Mouse (Mus musculus): ENCODE results near the gene Tbc1d2.

The Tbc1d2 gene

GRCm38 (mm10) chr4:46650086-46650753 lies at the start of gene Tbc1d2:
Gene Tbc1d2, minus strand, starts transcription at chr4:46650209.
- peak; percentile 82 for DNase-seq (ENCODE audit: low read depth, low spot score)

- no peak for DNase-seq (ENCODE audit: low read depth, low spot score)
Measured at GRCm38 (mm10) chr4:46696467-46696866, 46.5 kb upstream of the Tbc1d2 start.

- no peak for DNase-seq (ENCODE audit: low read depth, low spot score)
Measured at GRCm38 (mm10) chr4:46690565-46690964, 40.6 kb upstream of the Tbc1d2 start.

- DNase-seq (ENCODE audit: low read depth, low spot score) = no peak
Measured at GRCm38 (mm10) chr4:46690023-46690420, 40.0 kb upstream of the Tbc1d2 start.

GRCm38 (mm10) chr4:46689397-46690022 lies 39.5 kb upstream of the Tbc1d2 start:
- DNase-seq (ENCODE audit: low read depth, low spot score) = no peak

- DNase-seq (ENCODE audit: low read depth, low spot score) = no peak
Measured at GRCm38 (mm10) chr4:46688213-46688832, 38.3 kb upstream of the Tbc1d2 start.

GRCm38 (mm10) chr4:46684160-46684559 lies 34.2 kb upstream of the Tbc1d2 start:
- DNase-seq (ENCODE audit: low read depth, low spot score) = peak; percentile 86

- DNase-seq (ENCODE audit: low read depth, low spot score) = no peak
Measured at GRCm38 (mm10) chr4:46676646-46677045, 26.6 kb upstream of the Tbc1d2 start.

- DNase-seq (ENCODE audit: low read depth, low spot score) = no peak
Measured at GRCm38 (mm10) chr4:46675992-46676391, 26.0 kb upstream of the Tbc1d2 start.

GRCm38 (mm10) chr4:46675272-46675785 lies 25.3 kb upstream of the Tbc1d2 start:
- DNase-seq (ENCODE audit: low read depth, low spot score) = no peak

- DNase-seq (ENCODE audit: low read depth, low spot score) = no peak
Measured at GRCm38 (mm10) chr4:46668620-46669019, 18.6 kb upstream of the Tbc1d2 start.

- DNase-seq (ENCODE audit: low read depth, low spot score) = no peak
Measured at GRCm38 (mm10) chr4:46666420-46666819, 16.4 kb upstream of the Tbc1d2 start.

GRCm38 (mm10) chr4:46665371-46665774 lies 15.4 kb upstream of the Tbc1d2 start:
- no peak for DNase-seq (ENCODE audit: low read depth, low spot score)

GRCm38 (mm10) chr4:46664123-46665009 lies 14.4 kb upstream of the Tbc1d2 start:
- DNase-seq (ENCODE audit: low read depth, low spot score) = no peak

GRCm38 (mm10) chr4:46661433-46661832 lies 11.4 kb upstream of the Tbc1d2 start:
- no peak for DNase-seq (ENCODE audit: low read depth, low spot score)

GRCm38 (mm10) chr4:46658946-46659345 lies 8.9 kb upstream of the Tbc1d2 start:
- no peak for DNase-seq (ENCODE audit: low read depth, low spot score)

- DNase-seq (ENCODE audit: low read depth, low spot score) = peak; percentile 68
Measured at GRCm38 (mm10) chr4:46657116-46657515, 7.1 kb upstream of the Tbc1d2 start.

GRCm38 (mm10) chr4:46655956-46656355 lies 5.9 kb upstream of the Tbc1d2 start:
- peak; percentile 58 for DNase-seq (ENCODE audit: low read depth, low spot score)

- no peak for DNase-seq (ENCODE audit: low read depth, low spot score)
Measured at GRCm38 (mm10) chr4:46655298-46655697, 5.3 kb upstream of the Tbc1d2 start.

- no peak for DNase-seq (ENCODE audit: low read depth, low spot score)
Measured at GRCm38 (mm10) chr4:46649161-46649560, 848 bp downstream of the Tbc1d2 start.

- no peak for DNase-seq (ENCODE audit: low read depth, low spot score)
Measured at GRCm38 (mm10) chr4:46643676-46644112, 6.3 kb downstream of the Tbc1d2 start.

Data from telencephalon, adult 2 months (tissue).